Comparison of ENCODE assay signal across 16 mouse cellular contexts in the genomic region with DNA sequence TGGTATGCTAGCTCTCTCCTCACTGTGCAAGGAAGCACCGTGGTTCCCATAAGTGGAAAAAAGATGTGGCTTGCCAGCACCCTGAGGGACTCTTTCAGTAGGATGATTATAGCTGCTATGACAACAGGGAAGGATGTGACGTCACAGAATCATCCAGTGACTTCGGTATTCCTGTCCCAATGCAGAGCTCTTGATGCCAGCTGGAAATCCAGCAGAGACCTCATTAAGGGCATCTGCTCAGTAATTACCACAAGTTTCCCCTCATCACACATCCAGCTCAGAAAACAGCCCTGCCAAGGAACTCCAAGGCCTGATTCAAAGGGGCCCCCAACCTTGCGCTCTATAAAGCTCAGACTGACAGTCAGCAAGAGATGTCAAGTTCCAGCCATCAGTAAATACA. TPM values are rescaled to one million over a fixed set of nuclear protein-coding genes. Genes with fewer than 3 reads are reported as not detected.
DNase-seq lines count a peak whose midpoint lies in the region; ATAC-seq lines count a peak whose summit lies in the region.
"Had no signal": no experiment of that assay in that cellular context is flagged by ENCODE, and none has a peak within 500 bp of the region (broad histone marks: within the 10 kb centered on the region; RNA-seq: fewer than 3 reads in every experiment).

No protein-coding gene starts in this region.

- WGBS in embryonic facial prominence, embryonic 15.5 days = 37% methylated on average over 4 of the region's 4 CpGs
- 30% methylated on average over 4 of the region's 4 CpGs for WGBS in midbrain, embryonic 15.5 days
- WGBS in kidney, embryonic 15.5 days = 65% methylated on average over 4 of the region's 4 CpGs

- no peaks in the 10 kb centered on the region for H3K9me3 ChIP-seq in embryonic facial prominence, embryonic 15.5 days (replicated peaks)
- no peaks in the 10 kb centered on the region for H3K9me3 ChIP-seq in midbrain, embryonic 15.5 days
- no peaks in the 10 kb centered on the region for H3K9me3 ChIP-seq in kidney, embryonic 15.5 days (replicated peaks)
- H3K9me3 ChIP-seq: liver, embryonic 12.5 days had no signal

- H3K36me3 ChIP-seq in embryonic facial prominence, embryonic 15.5 days = no peaks in the 10 kb centered on the region
- H3K36me3 ChIP-seq in midbrain, embryonic 15.5 days (replicated peaks) = no peaks in the 10 kb centered on the region
- H3K36me3 ChIP-seq in kidney, embryonic 15.5 days = no peaks in the 10 kb centered on the region
- H3K36me3 ChIP-seq: liver, embryonic 12.5 days had no signal

- DNase-seq in layer of hippocampus, adult 9-11 months = peak; percentile 7
- no peak for DNase-seq in layer of hippocampus, adult 9-10 months (ENCODE audit: low spot score)
- peak; percentile 60 for DNase-seq in brain, adult 2 months (ENCODE audit: low read depth, low spot score)
- no peak for DNase-seq in testis, postnatal 14 days (ENCODE audit: low spot score)
- DNase-seq in gastrocnemius, postnatal 14 days = no peak
- DNase-seq: adrenal gland, adult 2 months; heart, adult 18-20 months; heart, postnatal 14 days; lung, postnatal 10 days had no signal

- H3K27me3 ChIP-seq in embryonic facial prominence, embryonic 15.5 days = no peaks in the 10 kb centered on the region
- no peaks in the 10 kb centered on the region for H3K27me3 ChIP-seq in midbrain, embryonic 15.5 days (replicated peaks)
- no peaks in the 10 kb centered on the region for H3K27me3 ChIP-seq in kidney, embryonic 15.5 days
- H3K27me3 ChIP-seq: liver, embryonic 12.5 days had no signal

- intact Hi-C loops in gastrocnemius, postnatal 14 days (cut with DNase I; ENCODE audit: low total_unique reads) = no loop called here

- no peak overlapping the region for H3K4me2 ChIP-seq in embryonic facial prominence, embryonic 15.5 days (replicated peaks)
- peak overlapping the region; percentile 9; the same call in 1 of the 2 replicates for H3K4me2 ChIP-seq in midbrain, embryonic 15.5 days
- H3K4me2 ChIP-seq in kidney, embryonic 15.5 days = no peak overlapping the region
- H3K4me2 ChIP-seq: liver, embryonic 12.5 days had no signal

- H3K9ac ChIP-seq in embryonic facial prominence, embryonic 15.5 days = no peak overlapping the region
- no peak overlapping the region for H3K9ac ChIP-seq in midbrain, embryonic 15.5 days
- no peak overlapping the region for H3K9ac ChIP-seq in kidney, embryonic 15.5 days
- H3K9ac ChIP-seq: liver, embryonic 12.5 days had no signal

- H3K4me3 ChIP-seq in embryonic facial prominence, embryonic 15.5 days (replicated peaks) = no peak overlapping the region
- no peak overlapping the region for H3K4me3 ChIP-seq in midbrain, embryonic 15.5 days
- no peak overlapping the region for H3K4me3 ChIP-seq in kidney, embryonic 15.5 days (replicated peaks)
- H3K4me3 ChIP-seq: left cerebral cortex, adult 2 months; liver, embryonic 12.5 days; myocyte had no signal

- no peak overlapping the region for H3K27ac ChIP-seq in embryonic facial prominence, embryonic 15.5 days (replicated peaks)
- H3K27ac ChIP-seq in midbrain, embryonic 15.5 days = 0 out of 2 replicates have a peak overlapping the region, but pooled peaks have one; percentile 15
- no peak overlapping the region for H3K27ac ChIP-seq in kidney, embryonic 15.5 days
- H3K27ac ChIP-seq: left cerebral cortex, adult 2 months; liver, embryonic 12.5 days had no signal

- 0 out of 2 replicates have a peak, but pooled peaks cover under 1% of the 10 kb centered on the region for H3K4me1 ChIP-seq in embryonic facial prominence, embryonic 15.5 days
- peaks cover 6% of the 10 kb centered on the region; the same call in 1 of the 2 replicates for H3K4me1 ChIP-seq in midbrain, embryonic 15.5 days
- no peaks in the 10 kb centered on the region for H3K4me1 ChIP-seq in kidney, embryonic 15.5 days
- H3K4me1 ChIP-seq: liver, embryonic 12.5 days had no signal

- ATAC-seq in embryonic facial prominence, embryonic 15.5 days (ENCODE audit: insufficient number of reproducible peaks, low FRiP score, low TSS enrichment, low read depth) = peak; percentile 67; the same call in 1 of the 2 replicates
- ATAC-seq in midbrain, embryonic 15.5 days (replicated peaks) = peak; percentile 93
- ATAC-seq in kidney, embryonic 15.5 days (replicated peaks; ENCODE audit: low FRiP score) = no peak
- ATAC-seq: liver, embryonic 12.5 days; Patski had no signal

RNA-seq across cellular contexts. Expression of gene Pde1c, which starts 13.5 kb away (rescaled TPM):
- 3.2 and 4.1 TPM in 2 replicates for polyA plus RNA-seq in embryonic facial prominence, embryonic 15.5 days (2015; fragmentation: Nextera tagmentation; extraction: Ambion mirVana)
- 8.7 and 9.9 TPM in 2 replicates for polyA plus RNA-seq in midbrain, embryonic 15.5 days (2015; fragmentation: Nextera tagmentation; extraction: Ambion mirVana)
- total RNA-seq in gastrocnemius, postnatal 14 days (2021) = 1 to 10 TPM in 1 of 2 experiments, under 1 TPM in 1; 0.91 to 1.0 TPM
- 1.2 and 1.3 TPM in 2 replicates for polyA plus RNA-seq in kidney, embryonic 15.5 days (2015; fragmentation: Nextera tagmentation; extraction: Ambion mirVana)
- polyA plus RNA-seq: adrenal gland, adult 2 months; Patski had no signal

Comparison
In these comparisons a context has a peak if more than half of its experiments do, and no peak if none do; other contexts are left out.
1. DNase-seq: peak in layer of hippocampus, adult 9-11 months (single experiment) and brain, adult 2 months (single experiment); none in layer of hippocampus, adult 9-10 months (single experiment), testis, postnatal 14 days (single experiment) and gastrocnemius, postnatal 14 days (single experiment).